Comparison of ENCODE assay signal across 10 mouse cellular contexts in the genomic region with DNA sequence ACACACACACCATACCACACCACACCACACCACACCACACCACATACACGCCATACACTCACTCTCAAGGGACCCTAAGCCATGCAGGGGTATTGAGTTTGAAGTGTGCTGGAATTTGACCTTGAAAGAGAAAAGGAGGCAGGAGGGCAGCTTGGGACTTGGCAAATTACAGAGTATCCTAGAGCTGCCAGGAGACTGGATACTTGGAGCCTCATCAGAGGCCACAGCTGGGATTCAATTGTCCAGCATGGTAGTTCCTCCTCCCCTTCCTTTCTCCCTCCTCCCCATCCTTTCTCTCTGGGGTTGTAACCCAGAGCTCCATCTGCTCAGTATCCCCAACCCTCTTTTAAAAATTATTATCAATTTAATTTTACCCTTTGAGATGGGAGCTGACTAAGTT. TPM values are rescaled to one million over a fixed set of nuclear protein-coding genes. Genes with fewer than 3 reads are reported as not detected.
DNase-seq lines count a peak whose midpoint lies in the region; ATAC-seq and TF ChIP-seq lines count a peak whose summit lies in the region.
"Had no signal": no experiment of that assay in that cellular context is flagged by ENCODE, and none has a peak within 500 bp of the region (broad histone marks: within the 10 kb centered on the region; RNA-seq: fewer than 3 reads in every experiment).

No protein-coding gene starts in this region.

- H3K9ac ChIP-seq in intestine, embryonic 14.5 days (ENCODE audit: low read length), result no peak overlapping the region
- H3K9ac ChIP-seq in intestine, postnatal 0 days (ENCODE audit: low read depth, low read length), result no peak overlapping the region
- no peak overlapping the region for H3K9ac ChIP-seq in heart, postnatal 0 days (replicated peaks; ENCODE audit: low read depth, low read length)

- H3K4me2 ChIP-seq in intestine, embryonic 14.5 days (ENCODE audit: low read length), result no peak overlapping the region
- no peak overlapping the region for H3K4me2 ChIP-seq in intestine, postnatal 0 days (replicated peaks; ENCODE audit: low read depth)
- no peak overlapping the region for H3K4me2 ChIP-seq in heart, postnatal 0 days (ENCODE audit: low read depth, low read length)

- peaks cover 32% of the 10 kb centered on the region for H3K4me1 ChIP-seq in intestine, embryonic 14.5 days (replicated peaks; ENCODE audit: control insufficient read depth, insufficient read depth, low read length)
- peaks cover 11% of the 10 kb centered on the region for H3K4me1 ChIP-seq in intestine, postnatal 0 days (replicated peaks; ENCODE audit: control insufficient read depth, insufficient read depth, low read length)
- H3K4me1 ChIP-seq in heart, postnatal 0 days (ENCODE audit: control insufficient read depth, insufficient read depth), result peaks cover 60% of the 10 kb centered on the region
- H3K4me1 ChIP-seq in forebrain, embryonic 10.5 days, result peaks cover 26% of the 10 kb centered on the region

- ATAC-seq in intestine, embryonic 14.5 days (replicated peaks; ENCODE audit: low FRiP score, low TSS enrichment, low read depth), result no peak
- ATAC-seq in intestine, postnatal 0 days, result no peak
- no peak for ATAC-seq in heart, postnatal 0 days (ENCODE audit: insufficient read depth, low read depth)

- 0 out of 2 replicates have a peak overlapping the region, but pooled peaks have one; percentile 84 for H3K27ac ChIP-seq in intestine, embryonic 14.5 days (ENCODE audit: low read depth)
- no peak overlapping the region for H3K27ac ChIP-seq in intestine, postnatal 0 days (ENCODE audit: low read depth, low read length)
- peak overlapping the region; percentile 88 for H3K27ac ChIP-seq in heart, postnatal 0 days (ENCODE audit: low read depth)
- no peak overlapping the region for H3K27ac ChIP-seq in forebrain, embryonic 10.5 days

- no peak for TF ChIP-seq EP300 in heart, postnatal 0 days (IDR thresholded peaks at IDR 0.05; ENCODE audit: low read depth)

- no peaks in the 10 kb centered on the region for H3K36me3 ChIP-seq in intestine, embryonic 14.5 days (ENCODE audit: control insufficient read depth, insufficient read depth, low read length)
- no peaks in the 10 kb centered on the region for H3K36me3 ChIP-seq in intestine, postnatal 0 days (ENCODE audit: control insufficient read depth, insufficient read depth)
- no peaks in the 10 kb centered on the region for H3K36me3 ChIP-seq in heart, postnatal 0 days (replicated peaks; ENCODE audit: control insufficient read depth, insufficient read depth, low read length)
- no peaks in the 10 kb centered on the region for H3K36me3 ChIP-seq in forebrain, embryonic 10.5 days (replicated peaks)

- no peak overlapping the region for H3K4me3 ChIP-seq in intestine, embryonic 14.5 days (ENCODE audit: low read depth, low read length)
- no peak overlapping the region for H3K4me3 ChIP-seq in intestine, postnatal 0 days (ENCODE audit: low read depth, low read length)
- H3K4me3 ChIP-seq in heart, postnatal 0 days (ENCODE audit: low read depth, low read length), result no peak overlapping the region
- H3K4me3 ChIP-seq in forebrain, embryonic 10.5 days, result no peak overlapping the region
- H3K4me3 ChIP-seq: myocyte had no signal

- peak; percentile 18 for DNase-seq in cerebellum, adult 9-10 months
- no peak for DNase-seq in cerebellum, postnatal 36 days
- DNase-seq in intestine, embryonic 14.5 days (ENCODE audit: low spot score), result no peak
- DNase-seq in 3T3-L1 (ENCODE audit: low read depth, low spot score), result peak; percentile 58
- peak; percentile 60 for DNase-seq in heart, postnatal 0 days (ENCODE audit: low spot score)
- DNase-seq in c-Kit-positive CD71-positive TER-119-positive erythroid progenitor cells, embryonic 14.5 days (ENCODE audit: low spot score), result no peak
- DNase-seq in forebrain, embryonic 10.5 days (ENCODE audit: extremely low spot score, low spot score), result no peak
- DNase-seq: B cell, adult 2 months had no signal

- H3K9me3 ChIP-seq in intestine, embryonic 14.5 days (ENCODE audit: control insufficient read depth, low read length), result no peaks in the 10 kb centered on the region
- no peaks in the 10 kb centered on the region for H3K9me3 ChIP-seq in intestine, postnatal 0 days (ENCODE audit: control insufficient read depth)
- H3K9me3 ChIP-seq in heart, postnatal 0 days (replicated peaks; ENCODE audit: control insufficient read depth, low read length), result no peaks in the 10 kb centered on the region
- no peaks in the 10 kb centered on the region for H3K9me3 ChIP-seq in forebrain, embryonic 10.5 days

- H3K27me3 ChIP-seq in intestine, embryonic 14.5 days (replicated peaks; ENCODE audit: control insufficient read depth, insufficient read depth, low read length), result no peaks in the 10 kb centered on the region
- H3K27me3 ChIP-seq in intestine, postnatal 0 days (replicated peaks; ENCODE audit: control insufficient read depth, insufficient read depth, low read length), result no peaks in the 10 kb centered on the region
- no peaks in the 10 kb centered on the region for H3K27me3 ChIP-seq in heart, postnatal 0 days (ENCODE audit: control insufficient read depth, insufficient read depth, low read length)
- H3K27me3 ChIP-seq in forebrain, embryonic 10.5 days (ENCODE audit: poor library complexity, severe bottlenecking), result no peaks in the 10 kb centered on the region

- WGBS in intestine, embryonic 14.5 days, result 91% methylated on average over 1 of the region's 1 CpGs
- 64% methylated on average over 1 of the region's 1 CpGs for WGBS in intestine, postnatal 0 days
- 47% methylated on average over 1 of the region's 1 CpGs for WGBS in heart, postnatal 0 days
- 81% methylated on average over 1 of the region's 1 CpGs for WGBS in forebrain, embryonic 10.5 days

- TF ChIP-seq CTCF in intestine, postnatal 0 days (IDR thresholded peaks at IDR 0.05; ENCODE audit: low read depth), result no peak
- no peak for TF ChIP-seq CTCF in heart, postnatal 0 days (IDR thresholded peaks at IDR 0.05; ENCODE audit: low read depth)

RNA-seq across cellular contexts. Expression of gene Tarbp1, which starts 50.7 kb away (rescaled TPM):
- polyA plus RNA-seq in intestine, embryonic 14.5 days (2014; fragmentation: Nextera tagmentation; extraction: Ambion mirVana), result 6.3 TPM in 2 replicates
- 0.99 and 1.2 TPM in 2 replicates for polyA plus RNA-seq in intestine, postnatal 0 days (2015; fragmentation: Nextera tagmentation; extraction: Ambion mirVana)
- 5.6 and 7.3 TPM in 2 replicates for total RNA-seq in heart, postnatal 0 days (2014; rRNA removed; ENCODE audit: low replicate concordance)
- polyA plus RNA-seq in heart, postnatal 0 days (2015; fragmentation: Nextera tagmentation; extraction: Ambion mirVana), result 0.73 and 0.92 TPM in 2 replicates
- 1.9 and 2.3 TPM in 2 replicates for polyA plus RNA-seq in forebrain, embryonic 10.5 days (2016; fragmentation: Nextera tagmentation; extraction: Ambion mirVana)

Comparison
In these comparisons a context has a peak if more than half of its experiments do, and no peak if none do; other contexts are left out.
1. DNase-seq: peak in cerebellum, adult 9-10 months (single experiment), 3T3-L1 (single experiment) and heart, postnatal 0 days (single experiment); none in cerebellum, postnatal 36 days (0 of 2), intestine, embryonic 14.5 days (single experiment), c-Kit-positive CD71-positive TER-119-positive erythroid progenitor cells, embryonic 14.5 days (single experiment) and forebrain, embryonic 10.5 days (single experiment).
2. H3K27ac ChIP-seq: peak in intestine, embryonic 14.5 days (single experiment) and heart, postnatal 0 days (single experiment); none in intestine, postnatal 0 days (single experiment) and forebrain, embryonic 10.5 days (single experiment).